Mouse (Mus musculus) olfactory bulb, adult 2 months (tissue): ENCODE data around the gene Suclg1.

Experiments used
- CTCF ChIP-seq: fragments of 200-500 bp; IDR thresholded peaks from 2 replicates; pipeline ENCODE4 v1.5.1; 2012; ENCODE audit warnings: low read depth, mild to moderate bottlenecking, low read length, moderate library complexity; ENCODE audit not compliant: insufficient read depth
- POLR2A ChIP-seq: fragments of 200-500 bp; IDR thresholded peaks from 2 replicates; pipeline ENCODE4 v1.6.1; 2012; ENCODE audit warnings: mild to moderate bottlenecking, low read depth, low read length, moderate library complexity; ENCODE audit not compliant: insufficient read depth

- TF ChIP-seq CTCF (no peak), POLR2A (no peak)
These were observed 44.5 kb upstream of the Suclg1 start for GRCm38 (mm10) chr6:73203724-73204123.
